Mouse (Mus musculus) limb, embryonic 14.5 days (tissue): ENCODE results near the gene Ryr1. TPM values are rescaled to one million over a fixed set of nuclear protein-coding genes. Genes with fewer than 3 reads are reported as not detected.

ENCODE experiments used
- ATAC-seq: fragments of 200-750 bp; cut with Nextera tagmentation; 2 replicates; pipeline ENCODE4 v1.8.0; 2017; ENCODE audit warnings: low read depth, moderate number of reproducible peaks, moderate TSS enrichment; ENCODE audit not compliant: low FRiP score
- DNase-seq: peaks from one replicate; pipeline ENCODE4 v3.0.0-alpha.2; 2015; ENCODE audit warnings: low spot score
- H3K27ac ChIP-seq: fragments of 300-500 bp; sonication (generic); replicated peaks from 2 replicates; pipeline ENCODE4 v1.5.1; 2014; ENCODE audit warnings: low read depth, mild to moderate bottlenecking, low read length, moderate library complexity, mixed read lengths
- H3K27me3 ChIP-seq: fragments of 300-500 bp; sonication (generic); 2 replicates; pipeline ENCODE4 v1.6.1; 2014; ENCODE audit warnings: low read length, mixed read lengths; ENCODE audit not compliant: control insufficient read depth, insufficient read depth
- H3K36me3 ChIP-seq: fragments of 300-500 bp; sonication (generic); 2 replicates; pipeline ENCODE4 v1.6.1; 2014; ENCODE audit warnings: mild to moderate bottlenecking, low read length, moderate library complexity, mixed read lengths; ENCODE audit not compliant: control insufficient read depth, insufficient read depth
- H3K4me1 ChIP-seq: fragments of 300-500 bp; sonication (generic); 2 replicates; pipeline ENCODE4 v1.6.1; 2014; ENCODE audit warnings: antibody characterized with exemption, low read length, mixed read lengths; ENCODE audit not compliant: control insufficient read depth, insufficient read depth
- H3K4me2 ChIP-seq: fragments of 300-500 bp; sonication (generic); replicated peaks from 2 replicates; pipeline ENCODE4 v1.6.1; 2014; ENCODE audit warnings: low read depth, mild to moderate bottlenecking, low read length, moderate library complexity; ENCODE audit not compliant: severe bottlenecking
- H3K4me3 ChIP-seq: fragments of 300-500 bp; sonication (generic); replicated peaks from 2 replicates; pipeline ENCODE4 v1.5.1; 2014; ENCODE audit warnings: low read length
- H3K9ac ChIP-seq: fragments of 300-500 bp; sonication (generic); 2 replicates; pipeline ENCODE4 v1.6.1; 2014; ENCODE audit warnings: mild to moderate bottlenecking, low read depth, low read length, moderate library complexity; ENCODE audit not compliant: severe bottlenecking
- H3K9me3 ChIP-seq: fragments of 300-500 bp; sonication (generic); 2 replicates; pipeline ENCODE4 v1.6.1; 2016; ENCODE audit warnings: low read length; ENCODE audit not compliant: control insufficient read depth
- POLR2A ChIP-seq: fragments of 200-500 bp; IDR thresholded peaks from 2 replicates; pipeline ENCODE4 v1.8.0; 2012; ENCODE audit warnings: inconsistent platforms, mild to moderate bottlenecking, moderate library complexity, borderline replicate concordance; ENCODE audit not compliant: insufficient read depth, insufficient read length; ENCODE audit errors: extremely low read depth
- WGBS: fragments of 180-500 bp; shearing (Covaris S2); extraction: QIAGEN DNeasy Blood & Tissue Kit; methylation state at CpG from one replicate; pipeline ENCODE4 v1.1.7; 2014; 5-methylcytosine and 5-hydroxymethylcytosine counted together
- polyA plus RNA-seq, 2 experiments: library from polyadenylated mRNA; depleted of rRNA in 1 of 2; stranded (reverse) in 1 of 2; unstranded in 1 of 2; fragments of >200 nt; fragmentation: Nextera tagmentation in 1 of 2; extraction: Ambion mirVana in 1 of 2; gene quantifications; 2 replicates each; pipeline versions ENCODE4 v1.2.1 to v1.2.3; 2012 to 2014

The Ryr1 gene
- polyA plus RNA-seq (2012; rRNA removed): 26.5 and 29.2 TPM in 2 replicates
- polyA plus RNA-seq (2014; fragmentation: Nextera tagmentation; extraction: Ambion mirVana): 5.9 and 7.7 TPM in 2 replicates

DNA sequence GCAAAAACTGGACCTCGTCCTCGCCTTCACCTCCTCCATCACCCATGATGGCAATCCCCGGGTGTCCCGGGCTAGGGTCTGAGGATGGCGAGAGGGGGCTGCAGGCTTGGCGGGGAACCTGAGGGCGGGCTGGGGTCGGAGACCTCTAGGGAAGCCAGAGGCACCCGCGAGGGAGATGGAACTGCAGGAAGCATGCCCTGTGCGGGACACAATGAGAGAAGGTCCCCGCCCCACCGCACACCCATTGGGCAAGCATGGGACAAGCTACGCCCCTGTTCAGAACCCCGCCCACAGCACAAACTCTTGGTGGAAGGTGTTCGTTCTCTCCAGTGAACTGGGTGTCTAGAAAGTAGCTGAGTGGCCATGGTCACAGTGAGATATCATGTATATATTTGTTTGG, at the start of gene Ryr1:
Ryr1 (minus strand) TSS at position 210 of the 400 bp plus-strand sequence.
- H3K9ac ChIP-seq: peak within 1 kb of the TSS; percentile 48
- H3K4me1 ChIP-seq: 0 out of 2 replicates have a peak, but pooled peaks cover 8% of the 10 kb centered on the region
- peak; percentile 72 for ATAC-seq
- H3K27me3 ChIP-seq: no peaks in the 10 kb centered on the region
- H3K36me3 ChIP-seq: no peaks in the 10 kb centered on the region
- peak; percentile 72 for DNase-seq
- no peaks in the 10 kb centered on the region for H3K9me3 ChIP-seq
- peak within 1 kb of the TSS; percentile 59 for H3K4me2 ChIP-seq
- H3K4me3 ChIP-seq: peak within 1 kb of the TSS; percentile 41
- 0% methylated on average over 12 of the region's 16 CpGs for WGBS
- TF ChIP-seq POLR2A: no peak
- H3K27ac ChIP-seq: no peak within 1 kb of the TSS

DNA sequence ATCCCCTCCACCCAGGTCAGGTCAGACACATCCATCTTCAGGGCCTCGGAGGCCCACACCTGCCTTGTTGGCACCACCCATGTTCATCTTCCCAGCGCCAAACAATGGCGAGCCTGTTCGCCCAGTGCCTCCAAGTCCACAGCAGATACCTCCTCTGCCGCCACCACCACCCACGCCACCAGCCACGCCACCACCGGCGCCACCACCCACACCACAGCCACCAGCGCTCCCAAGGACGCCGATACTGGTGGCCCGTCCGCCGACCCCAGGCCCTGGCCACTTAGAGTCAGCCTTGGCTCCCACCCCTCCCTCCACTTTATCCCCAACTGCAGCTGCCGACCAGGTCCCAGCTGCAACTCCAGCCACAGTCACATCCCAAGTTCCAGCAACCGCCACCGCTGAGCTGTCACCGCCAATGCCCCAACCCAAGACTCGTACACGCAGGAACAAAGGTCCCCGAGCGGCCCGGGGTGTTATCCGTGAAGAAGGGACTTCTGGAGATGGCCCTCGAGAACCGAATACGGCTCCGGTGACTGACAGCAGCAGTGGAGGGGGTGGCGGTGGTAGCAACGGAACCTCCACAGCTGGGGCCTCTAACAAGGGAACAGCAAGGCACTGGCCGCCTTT, 47.5 kb upstream of the Ryr1 start:
- TF ChIP-seq POLR2A: no peak
- H3K36me3 ChIP-seq: peaks cover 44% of the 10 kb centered on the region
- H3K9me3 ChIP-seq: no peaks in the 10 kb centered on the region
- H3K4me2 ChIP-seq: no peak overlapping the region
- H3K27ac ChIP-seq: no peak overlapping the region
- ATAC-seq: no peak
- peaks cover 34% of the 10 kb centered on the region for H3K27me3 ChIP-seq
- H3K4me1 ChIP-seq: peaks cover 20% of the 10 kb centered on the region
- H3K4me3 ChIP-seq: no peak overlapping the region
- 30% methylated on average over 32 of the region's 32 CpGs for WGBS
- no peak overlapping the region for H3K9ac ChIP-seq
- no peak for DNase-seq

DNA sequence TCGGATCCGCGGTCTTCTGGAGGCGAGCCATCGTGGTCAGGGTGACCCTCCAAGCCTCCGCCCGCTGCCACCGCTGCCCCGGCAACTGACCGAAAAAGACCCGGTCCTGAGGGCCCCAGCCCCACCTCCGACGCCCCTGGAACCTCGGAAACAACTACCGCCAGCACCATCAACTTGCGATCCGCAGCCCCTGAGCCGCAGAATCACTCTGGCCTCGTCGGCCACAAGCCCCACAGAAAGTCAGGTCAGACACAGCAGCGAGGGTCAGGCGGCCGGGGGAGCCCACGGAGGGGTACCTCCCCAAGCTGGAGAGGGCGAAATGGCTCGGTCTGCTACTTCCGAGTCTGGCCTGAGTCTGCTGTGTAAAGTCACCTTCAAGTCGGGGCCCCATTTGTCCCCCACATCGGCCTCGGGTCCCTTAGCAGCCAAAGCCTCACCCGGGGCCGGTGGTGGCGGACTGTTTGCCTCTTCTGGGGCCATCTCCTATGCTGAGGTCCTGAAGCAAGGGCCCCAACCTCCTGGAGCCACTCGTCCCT, 46.7 kb upstream of the Ryr1 start:
- no peak overlapping the region for H3K27ac ChIP-seq
- peak overlapping the region; percentile 86 for H3K4me2 ChIP-seq
- H3K27me3 ChIP-seq: peaks cover 34% of the 10 kb centered on the region
- H3K9me3 ChIP-seq: no peaks in the 10 kb centered on the region
- H3K4me3 ChIP-seq: peak overlapping the region; percentile 66
- ATAC-seq (no peak), DNase-seq (no peak)
- 5% methylated on average over 30 of the region's 34 CpGs for WGBS
- H3K36me3 ChIP-seq: peaks cover 38% of the 10 kb centered on the region
- TF ChIP-seq POLR2A: no peak
- H3K9ac ChIP-seq: peak overlapping the region; percentile 41
- H3K4me1 ChIP-seq: peaks cover 20% of the 10 kb centered on the region

DNA sequence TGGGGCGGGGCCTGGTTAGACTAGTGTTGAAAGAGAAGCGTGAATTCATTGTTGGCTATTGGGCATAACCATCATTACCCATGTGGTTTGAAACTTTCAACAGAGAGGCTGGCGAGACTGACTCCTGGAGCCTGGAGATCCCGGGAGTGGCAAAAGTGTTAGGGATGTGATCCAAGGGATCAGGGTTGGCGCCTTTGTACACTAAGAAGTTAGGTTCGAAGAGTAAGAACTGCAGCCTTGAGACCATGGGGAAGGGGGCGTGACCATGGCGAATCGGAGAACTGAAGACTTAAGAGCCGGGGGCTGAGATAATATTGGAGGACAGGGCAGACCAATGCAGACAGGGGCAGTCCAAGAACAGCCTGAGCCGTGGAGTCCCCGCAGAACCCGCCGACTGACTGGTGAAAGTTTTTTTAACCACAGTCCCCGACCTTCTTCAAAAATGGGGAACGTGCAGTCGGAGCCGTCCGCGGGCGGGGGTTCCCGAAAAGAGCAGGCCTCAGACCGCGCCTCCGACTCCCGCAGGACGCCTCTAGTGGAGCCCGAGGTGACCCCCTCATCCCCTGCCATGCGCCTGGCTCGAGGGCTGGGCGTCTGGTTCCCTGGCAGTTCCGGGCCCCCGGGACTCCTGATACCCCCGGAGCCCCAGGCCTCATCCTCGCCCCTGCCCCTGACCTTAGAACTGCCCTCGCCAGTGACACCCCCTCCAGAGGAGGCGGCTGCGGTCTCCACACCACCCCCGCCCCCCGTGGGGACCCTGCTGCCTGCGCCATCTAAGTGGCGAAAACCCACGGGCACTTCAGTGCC, 46.0 kb upstream of the Ryr1 start:
- peaks cover 34% of the 10 kb centered on the region for H3K27me3 ChIP-seq
- H3K9me3 ChIP-seq: no peaks in the 10 kb centered on the region
- H3K4me3 ChIP-seq: peak overlapping the region; percentile 66
- no peak for ATAC-seq
- DNase-seq: peak; percentile 53
- peak overlapping the region; percentile 86 for H3K4me2 ChIP-seq
- H3K36me3 ChIP-seq: peaks cover 31% of the 10 kb centered on the region
- peak overlapping the region; percentile 41 for H3K9ac ChIP-seq
- TF ChIP-seq POLR2A: no peak
- H3K27ac ChIP-seq: no peak overlapping the region
- H3K4me1 ChIP-seq: peaks cover 20% of the 10 kb centered on the region
- 4% methylated on average over 37 of the region's 43 CpGs for WGBS

DNA sequence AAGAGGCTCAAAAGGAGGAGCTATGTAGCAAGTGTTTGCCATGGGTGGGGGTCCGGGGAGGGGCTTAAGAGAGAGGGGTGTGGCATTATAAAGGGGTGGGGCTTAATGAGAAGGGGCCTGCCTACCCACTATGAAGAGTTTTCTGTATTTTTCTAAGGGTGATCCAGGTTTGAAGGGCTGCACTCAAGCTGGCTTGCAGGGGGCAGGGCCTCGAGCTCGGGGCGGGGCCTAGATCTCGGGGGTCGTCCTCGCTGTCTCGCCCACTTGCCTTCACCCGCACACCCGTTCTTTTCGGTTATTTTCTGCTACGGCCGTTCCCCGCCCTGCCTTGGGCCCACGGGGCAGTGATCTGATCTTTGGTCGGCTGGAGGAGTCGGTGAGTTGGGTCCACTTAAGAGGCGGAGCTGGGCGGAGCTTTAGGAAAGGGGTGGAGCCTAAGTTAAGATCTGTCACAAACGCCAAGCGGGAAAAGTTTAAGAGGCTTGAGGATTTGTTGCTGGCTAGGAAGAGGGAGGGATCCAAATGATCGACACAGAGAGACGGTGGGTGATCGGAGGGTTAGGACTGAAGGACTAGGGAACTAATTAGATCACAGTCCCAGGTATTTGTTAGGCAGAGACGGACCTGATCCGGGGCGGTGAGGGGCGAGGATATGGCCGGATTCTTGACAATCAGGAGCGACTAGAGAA, 45.2 kb upstream of the Ryr1 start, which contains the start of the genes Ggn and Spred3:
Ggn (plus strand) TSS at position 145 of the 689 bp plus-strand sequence.
Spred3 (minus strand) TSS at position 346 of the 689 bp plus-strand sequence.
- peaks cover 24% of the 10 kb centered on the region for H3K36me3 ChIP-seq
- TF ChIP-seq POLR2A: no peak
- H3K9ac ChIP-seq: peak within 1 kb of the TSS; percentile 62
- H3K9me3 ChIP-seq: no peaks in the 10 kb centered on the region
- H3K27ac ChIP-seq: 0 out of 2 replicates have a peak within 1 kb of the TSS, but pooled peaks have one; percentile 43
- WGBS: under 1% methylated on average over 30 of the region's 30 CpGs
- peaks cover 20% of the 10 kb centered on the region for H3K4me1 ChIP-seq
- peak; percentile 80 for DNase-seq
- H3K4me3 ChIP-seq: peak within 1 kb of the TSS; percentile 66
- peak within 1 kb of the TSS; percentile 86 for H3K4me2 ChIP-seq
- peaks cover 34% of the 10 kb centered on the region for H3K27me3 ChIP-seq
- peak; percentile 74 for ATAC-seq
